Mouse (Mus musculus) c-Kit-positive CD71-negative TER-119-negative erythroid progenitor cells, embryonic 14.5 days (primary cell): ENCODE data around the gene Wdr73.
"Not testable (repeated sequence)": the region's sequence is repeated elsewhere in the genome, so short reads cannot be mapped to it uniquely, and the experiment has no call there.

Experiments used
- DNase-seq: peaks from one replicate; pipeline ENCODE4 v3.0.0-alpha.2; 2013; ENCODE audit warnings: low read depth

The Wdr73 gene

DNA sequence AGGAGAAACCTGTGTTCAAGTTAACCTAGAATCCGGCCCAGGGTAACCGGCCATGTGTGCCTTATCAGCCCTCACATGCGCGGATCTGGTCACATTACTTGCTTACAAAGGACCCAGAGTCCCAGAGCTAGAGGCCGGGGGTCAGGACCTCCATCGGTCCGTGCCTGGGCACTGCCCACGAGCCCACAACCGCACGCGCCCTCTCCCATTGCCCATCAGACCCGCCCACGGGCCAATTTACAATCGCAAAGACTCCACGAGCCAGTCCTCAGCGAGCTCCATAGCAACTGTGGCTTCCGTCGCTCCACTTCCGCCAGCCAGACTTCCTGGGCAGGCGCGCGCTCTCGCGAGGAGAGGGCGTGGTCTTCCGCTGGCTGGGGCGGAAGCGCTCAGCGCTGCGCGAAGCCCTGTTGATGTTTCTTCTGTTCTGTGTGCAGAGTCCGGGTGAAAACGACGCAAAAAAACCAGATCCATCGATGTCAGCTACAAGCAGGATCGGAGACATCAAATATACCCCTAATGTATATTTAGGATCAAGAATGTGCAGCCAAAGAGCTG lies at the start of gene Wdr73:
TSS of gene Wdr73 (minus strand) at position 326 of the 558 bp plus-strand sequence.
- DNase-seq: peak; percentile 88

- DNase-seq: peak; percentile 82
These were observed 46.6 kb upstream of the Wdr73 start, which contains the start of gene Sec11a for GRCm38 (mm10) chr7:80947445-80948350. Sec11a (minus strand) TSS chr7:80947780.

DNA sequence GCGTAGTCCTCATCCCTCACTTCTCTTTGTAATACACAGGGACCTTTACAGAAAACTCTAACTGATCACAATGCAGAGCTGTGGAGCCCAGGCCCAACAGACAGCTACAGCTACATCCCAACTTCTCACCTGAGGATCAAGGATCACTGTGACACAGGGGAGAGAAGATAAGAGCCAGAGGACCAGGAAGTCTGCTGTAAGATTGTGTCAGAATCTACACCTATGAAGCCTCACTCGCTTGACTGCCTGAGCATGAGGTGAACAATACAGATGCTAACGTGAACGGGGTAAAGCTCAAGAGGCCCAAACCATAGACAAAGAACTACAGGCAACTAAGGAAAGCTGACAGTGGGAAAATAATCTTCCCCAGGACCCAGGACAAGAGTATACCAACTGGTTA lies 38.7 kb upstream of the Wdr73 start:
- DNase-seq: no peak

- not testable (repeated sequence) for DNase-seq
These were observed 36.2 kb upstream of the Wdr73 start for GRCm38 (mm10) chr7:80937304-80937666.

GRCm38 (mm10) chr7:80936617-80937303 lies 35.7 kb upstream of the Wdr73 start:
- DNase-seq: not testable (repeated sequence)

- DNase-seq: no peak
These were observed 34.8 kb upstream of the Wdr73 start for GRCm38 (mm10) chr7:80935834-80936233.

DNA sequence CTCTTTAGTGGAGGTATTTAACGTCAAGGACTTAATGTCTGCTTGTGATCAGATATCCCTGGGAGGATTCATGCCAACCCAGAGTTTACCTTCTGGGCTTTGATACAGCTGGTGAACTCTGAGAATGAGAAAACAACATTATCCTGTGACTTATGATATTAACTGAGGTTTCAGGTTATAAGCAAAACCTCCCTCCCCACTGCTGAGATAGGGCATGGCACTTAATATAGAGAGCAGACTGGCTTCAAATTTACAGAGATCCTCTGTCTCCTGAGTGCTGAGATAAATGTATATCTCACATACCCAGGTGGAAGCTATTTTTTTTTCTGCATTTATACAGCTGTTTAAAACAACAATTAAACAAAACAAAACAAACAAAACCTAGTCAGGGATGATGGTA lies 31.7 kb upstream of the Wdr73 start:
- DNase-seq: no peak

- DNase-seq: no peak
These were observed 30.6 kb upstream of the Wdr73 start for GRCm38 (mm10) chr7:80931618-80932207.

- DNase-seq: no peak
These were observed 22.1 kb upstream of the Wdr73 start for GRCm38 (mm10) chr7:80923165-80923564.

GRCm38 (mm10) chr7:80919647-80920008 lies 18.6 kb upstream of the Wdr73 start:
- no peak for DNase-seq

- DNase-seq: no peak
These were observed 18.0 kb upstream of the Wdr73 start for GRCm38 (mm10) chr7:80918982-80919646.

DNA sequence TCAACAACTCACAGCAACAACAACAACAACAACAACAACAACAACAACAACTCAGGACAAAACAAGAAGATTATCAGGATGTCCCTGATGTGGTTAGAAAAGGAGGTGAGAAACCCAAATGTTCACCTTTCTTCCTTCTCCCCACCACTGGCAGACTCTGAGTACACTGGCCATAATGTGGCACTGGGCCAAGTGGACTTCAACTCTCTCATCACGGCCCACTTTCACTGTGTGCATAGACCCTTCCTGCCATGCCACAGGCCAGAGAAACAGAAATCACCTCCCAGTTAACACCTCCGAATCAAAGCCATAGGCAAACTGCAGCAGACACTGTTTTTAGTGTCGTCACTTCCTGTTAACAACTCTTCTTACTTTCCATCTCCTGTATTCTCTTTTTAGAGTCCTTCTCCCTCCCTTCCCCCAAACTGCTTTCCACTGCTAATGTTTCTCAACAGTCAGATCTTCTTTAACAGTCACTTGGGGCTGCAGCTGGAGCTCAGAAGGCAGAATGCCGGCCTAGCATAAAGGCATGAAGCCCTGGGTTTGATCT lies 16.9 kb upstream of the Wdr73 start:
- no peak for DNase-seq

- DNase-seq: no peak
These were observed 11.4 kb upstream of the Wdr73 start for GRCm38 (mm10) chr7:80912496-80912895.

DNA sequence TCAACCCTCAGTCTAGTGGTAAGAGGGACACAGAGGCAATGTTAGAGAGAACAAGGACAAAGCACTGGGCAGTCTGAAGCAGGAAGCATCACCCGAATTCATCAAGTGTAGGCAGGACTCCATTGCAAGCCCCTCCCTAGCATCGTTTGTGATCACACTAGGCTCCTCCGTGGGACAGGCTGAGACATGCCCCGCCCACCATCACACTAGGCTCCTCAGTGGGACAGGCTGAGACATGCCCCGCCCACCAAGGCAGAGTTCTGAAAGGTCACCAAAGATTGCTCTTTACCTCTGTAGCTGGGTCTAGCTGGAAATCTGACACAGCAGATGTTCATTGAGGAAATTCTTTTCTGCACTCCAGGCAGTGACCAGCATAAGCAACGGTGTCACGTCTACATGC lies 10.0 kb upstream of the Wdr73 start:
- no peak for DNase-seq

DNA sequence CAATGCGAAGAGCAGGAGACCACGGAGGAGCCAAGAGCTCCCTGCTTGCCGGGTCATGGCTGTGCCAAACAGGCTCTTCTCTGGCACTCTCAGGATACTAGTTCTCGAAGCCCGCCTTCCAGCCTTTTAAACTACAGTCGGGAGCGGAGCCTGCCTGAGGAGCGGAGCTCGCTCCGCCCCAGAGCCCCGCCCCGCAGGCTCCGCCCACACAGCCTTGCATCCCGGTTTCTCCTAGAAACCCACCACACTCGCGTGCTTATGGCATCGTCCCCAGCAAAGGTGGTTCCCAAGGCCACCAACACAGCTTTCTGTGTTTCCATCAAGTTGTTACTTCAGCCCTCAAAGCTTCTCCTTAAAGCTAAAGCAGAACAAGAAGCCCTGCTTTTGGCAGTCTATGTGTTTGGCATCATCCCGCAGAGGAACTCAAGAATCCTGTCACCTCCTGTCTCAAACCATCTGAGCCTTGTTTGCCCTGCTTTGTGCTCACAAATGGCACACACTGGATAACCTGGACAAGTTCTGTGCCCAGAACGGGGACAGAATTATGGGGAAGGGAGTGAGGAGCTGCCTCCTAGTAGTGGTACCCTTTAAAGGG lies 3.9 kb upstream of the Wdr73 start, which contains the start of gene Nmb:
TSS of gene Nmb (minus strand) at position 156 of the 595 bp plus-strand sequence.
- DNase-seq: no peak

- no peak for DNase-seq
These were observed 2.8 kb upstream of the Wdr73 start for GRCm38 (mm10) chr7:80903625-80904422.

DNA sequence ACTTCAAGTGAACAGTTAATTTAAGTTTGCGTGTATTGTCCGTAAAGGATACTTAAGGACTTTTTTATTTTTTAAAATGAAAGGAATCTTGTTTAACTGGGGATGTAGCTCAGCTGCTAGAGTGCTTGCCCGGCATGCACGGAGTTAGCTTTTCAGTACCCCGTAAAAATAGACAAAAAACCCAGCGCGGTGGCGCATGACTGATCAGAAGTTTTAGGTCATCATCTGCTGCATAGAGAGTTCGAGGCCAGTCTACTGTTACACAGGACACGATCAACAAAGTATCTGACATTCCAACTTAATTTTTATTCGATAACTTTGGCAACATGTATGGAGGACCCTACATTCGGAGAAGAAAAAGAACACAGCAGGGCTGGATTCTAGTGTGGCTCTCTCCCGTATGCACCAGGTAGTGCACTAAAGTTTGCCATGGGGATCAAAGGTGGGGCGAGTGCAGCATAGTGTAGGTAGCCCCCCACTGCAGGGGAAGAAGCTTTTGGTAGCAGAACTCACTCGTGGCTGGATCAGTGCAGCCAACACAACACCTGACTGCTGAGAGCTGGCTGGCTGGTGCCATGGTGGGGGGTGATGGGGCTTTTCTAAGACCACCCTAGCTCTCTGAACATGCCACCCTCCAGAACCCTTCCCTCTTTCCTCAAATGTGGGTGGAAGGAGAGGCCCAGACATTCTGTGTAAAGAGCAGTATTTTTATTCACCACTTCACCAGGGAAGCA lies 639 bp upstream of the Wdr73 start:
- DNase-seq: no peak

DNA sequence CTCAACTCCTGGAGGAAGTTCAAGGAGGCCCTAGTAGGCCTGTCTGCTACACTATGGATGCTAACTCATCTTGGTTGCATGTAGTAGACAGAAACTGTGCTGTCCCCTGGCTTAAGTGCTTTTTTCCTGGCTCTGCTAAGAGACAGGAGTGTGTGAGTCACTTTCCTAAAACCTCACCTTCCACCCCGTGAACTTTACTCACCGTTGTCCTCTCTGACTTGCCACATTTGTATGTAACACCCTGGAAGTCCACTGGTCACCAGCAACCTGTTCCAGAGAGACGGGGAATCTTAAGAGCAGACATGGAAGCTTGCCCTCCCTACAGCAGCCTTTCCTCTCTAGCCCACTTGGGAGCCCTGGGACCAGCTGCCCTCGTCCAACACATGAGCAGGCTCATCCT lies 3.3 kb downstream of the Wdr73 start:
- DNase-seq: no peak

GRCm38 (mm10) chr7:80897134-80897533 lies 3.9 kb downstream of the Wdr73 start:
- no peak for DNase-seq
